Mouse (Mus musculus) olfactory bulb, adult 2 months (tissue): Measurements from ENCODE around the gene Tmigd3.

Experiments
- CTCF ChIP-seq: fragments of 200-500 bp; IDR thresholded peaks from 2 replicates; pipeline ENCODE4 v1.5.1; 2012; ENCODE audit warnings: low read depth, mild to moderate bottlenecking, low read length, moderate library complexity; ENCODE audit not compliant: insufficient read depth
- POLR2A ChIP-seq: fragments of 200-500 bp; IDR thresholded peaks from 2 replicates; pipeline ENCODE4 v1.6.1; 2012; ENCODE audit warnings: mild to moderate bottlenecking, low read depth, low read length, moderate library complexity; ENCODE audit not compliant: insufficient read depth

DNA sequence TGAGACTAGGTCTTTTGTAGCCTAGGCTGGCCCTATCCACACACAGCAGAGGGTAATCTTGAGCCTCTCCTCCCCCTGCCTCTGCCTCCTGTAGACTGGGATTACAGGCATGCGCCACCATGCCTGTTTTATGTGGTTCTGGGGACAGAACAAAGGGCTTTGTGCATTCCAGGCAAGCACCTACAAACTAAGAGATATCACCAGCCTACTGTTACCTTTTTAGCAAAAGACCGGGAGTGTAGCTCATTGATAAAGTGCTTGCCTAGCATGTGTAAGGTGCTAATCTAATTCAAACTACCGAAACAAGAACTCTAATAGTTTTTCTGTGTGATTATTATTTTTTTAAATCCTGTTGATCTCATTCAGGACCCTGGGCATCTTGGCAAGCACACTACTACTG, 33.8 kb upstream of the Tmigd3 start:
- no peak for TF ChIP-seq CTCF
- TF ChIP-seq POLR2A = no peak
